9 mouse cellular contexts compared by ENCODE assay signal in genomic region chr12:51708941-51709686, GRCm38 (mm10). TPM values are rescaled to one million over a fixed set of nuclear protein-coding genes. Genes with fewer than 3 reads are reported as not detected.
DNase-seq lines count a peak whose midpoint lies in the region; ATAC-seq lines count a peak whose summit lies in the region.
"Had no signal": no experiment of that assay in that cellular context is flagged by ENCODE, and none has a peak within 500 bp of the region (broad histone marks: within the 10 kb centered on the region; RNA-seq: fewer than 3 reads in every experiment).

No protein-coding gene starts in this region.

- H3K9ac ChIP-seq in heart, embryonic 11.5 days (ENCODE audit: low read depth, low read length): no peak overlapping the region
- H3K9ac ChIP-seq in forebrain, embryonic 13.5 days: no peak overlapping the region

- H3K4me1 ChIP-seq in heart, embryonic 11.5 days (ENCODE audit: control insufficient read depth, insufficient read depth, low read length): peaks cover 9% of the 10 kb centered on the region; the same call in 1 of the 2 replicates
- no peaks in the 10 kb centered on the region for H3K4me1 ChIP-seq in forebrain, embryonic 13.5 days

- no peaks in the 10 kb centered on the region for H3K36me3 ChIP-seq in heart, embryonic 11.5 days (ENCODE audit: control insufficient read depth, insufficient read depth, low read length)
- H3K36me3 ChIP-seq in forebrain, embryonic 13.5 days (ENCODE audit: poor library complexity, severe bottlenecking): no peaks in the 10 kb centered on the region

- peak; percentile 21 for DNase-seq in ovary, postnatal 36 days (ENCODE audit: low spot score)
- DNase-seq in ovary, postnatal 10 days (ENCODE audit: low spot score): no peak
- peak; percentile 88 to 92 for DNase-seq in left cerebral cortex, adult 18-20 months (ENCODE audit: low spot score in 2 of 2)
- peak; percentile 85 to 91 for DNase-seq in right cerebral cortex, postnatal 36 days (ENCODE audit: low spot score in 2 of 2)
- DNase-seq in cerebellum, adult 11 months: no peak

- ATAC-seq in heart, embryonic 11.5 days (replicated peaks; ENCODE audit: insufficient number of reproducible peaks, low FRiP score, low TSS enrichment): no peak
- ATAC-seq in activated CD4-positive, CD25-positive, alpha-beta regulatory T cell, adult 4 months: no peak
- ATAC-seq in forebrain, embryonic 13.5 days: no peak

- H3K4me3 ChIP-seq in heart, embryonic 11.5 days (ENCODE audit: low read depth, low read length): no peak overlapping the region
- no peak overlapping the region for H3K4me3 ChIP-seq in forebrain, embryonic 13.5 days
- H3K4me3 ChIP-seq: megakaryocyte, embryonic 14.5 days had no signal

- peak overlapping the region; percentile 35; the same call in 1 of the 2 replicates for H3K27ac ChIP-seq in heart, embryonic 11.5 days (ENCODE audit: low read depth, low read length)
- no peak overlapping the region; the same call in 1 of the 2 replicates for H3K27ac ChIP-seq in forebrain, embryonic 13.5 days

- H3K9me3 ChIP-seq in heart, embryonic 11.5 days (replicated peaks; ENCODE audit: control insufficient read depth, low read length): no peaks in the 10 kb centered on the region
- no peaks in the 10 kb centered on the region for H3K9me3 ChIP-seq in forebrain, embryonic 13.5 days (replicated peaks)

- 58% methylated on average over 14 of the region's 14 CpGs for WGBS in heart, embryonic 11.5 days (ENCODE audit: insufficient replicate concordance)
- WGBS in forebrain, embryonic 13.5 days: 64% methylated on average over 14 of the region's 14 CpGs

- no peaks in the 10 kb centered on the region for H3K27me3 ChIP-seq in heart, embryonic 11.5 days (ENCODE audit: control insufficient read depth, insufficient read depth, low read length)
- H3K27me3 ChIP-seq in forebrain, embryonic 13.5 days: no peaks in the 10 kb centered on the region
- H3K27me3 ChIP-seq: megakaryocyte, embryonic 14.5 days had no signal

- H3K4me2 ChIP-seq in heart, embryonic 11.5 days: peak overlapping the region; percentile 8; the same call in 1 of the 2 replicates
- no peak overlapping the region for H3K4me2 ChIP-seq in forebrain, embryonic 13.5 days

RNA-seq across cellular contexts. Expression of gene Strn3, which starts 17.4 kb away (rescaled TPM):
- 45.8 and 46.1 TPM in 2 replicates for polyA plus RNA-seq in heart, embryonic 11.5 days (2014; fragmentation: Nextera tagmentation; extraction: Ambion mirVana)
- 10 to 100 TPM; 87.9 to 89.8 TPM for total RNA-seq in left cerebral cortex, adult 18-20 months (2021)
- 10 to 100 TPM; 15.6 to 23.2 TPM for polyA plus RNA-seq in activated CD4-positive, CD25-positive, alpha-beta regulatory T cell, adult 4 months (2017; shearing (Covaris generic))
- 47.5 and 50.0 TPM in 2 replicates for polyA plus RNA-seq in forebrain, embryonic 13.5 days (2015; fragmentation: Nextera tagmentation; extraction: Ambion mirVana)

RNA-seq across cellular contexts. Expression of gene Ap4s1, which starts 18.3 kb away (rescaled TPM):
- polyA plus RNA-seq in heart, embryonic 11.5 days (2014; fragmentation: Nextera tagmentation; extraction: Ambion mirVana): 38.1 and 39.7 TPM in 2 replicates
- 10 to 100 TPM; 62.4 to 64.3 TPM for total RNA-seq in left cerebral cortex, adult 18-20 months (2021)
- polyA plus RNA-seq in activated CD4-positive, CD25-positive, alpha-beta regulatory T cell, adult 4 months (2017; shearing (Covaris generic)): 10 to 100 TPM; 15.8 to 16.7 TPM
- polyA plus RNA-seq in forebrain, embryonic 13.5 days (2015; fragmentation: Nextera tagmentation; extraction: Ambion mirVana): 50.0 and 52.9 TPM in 2 replicates

Comparison
In these comparisons a context has a peak if more than half of its experiments do, and no peak if none do; other contexts are left out.
1. DNase-seq: peak in ovary, postnatal 36 days (single experiment), left cerebral cortex, adult 18-20 months (2 of 2) and right cerebral cortex, postnatal 36 days (2 of 2); none in ovary, postnatal 10 days (single experiment) and cerebellum, adult 11 months (single experiment).